Mouse (Mus musculus) layer of hippocampus, postnatal 25 days (tissue): Measurements from ENCODE around the gene Efna2. TPM values are rescaled to one million over a fixed set of nuclear protein-coding genes. Genes with fewer than 3 reads are reported as not detected.

Experiments used
- DNase-seq, 2 experiments: peaks; one replicate each; pipeline ENCODE4 v3.0.0; 2022; ENCODE audit warnings: mixed read lengths in 2 of 2, low spot score in 1 of 2; ENCODE audit errors: extremely low spot score in 1 of 2
- total RNA-seq, 2 experiments: library from RNA; stranded (reverse); gene quantifications; 2 replicates each; pipeline ENCODE4 v1.2.3; 2021

Gene Efna2
- total RNA-seq, result 10 to 100 TPM; 11.9 to 12.7 TPM

DNA sequence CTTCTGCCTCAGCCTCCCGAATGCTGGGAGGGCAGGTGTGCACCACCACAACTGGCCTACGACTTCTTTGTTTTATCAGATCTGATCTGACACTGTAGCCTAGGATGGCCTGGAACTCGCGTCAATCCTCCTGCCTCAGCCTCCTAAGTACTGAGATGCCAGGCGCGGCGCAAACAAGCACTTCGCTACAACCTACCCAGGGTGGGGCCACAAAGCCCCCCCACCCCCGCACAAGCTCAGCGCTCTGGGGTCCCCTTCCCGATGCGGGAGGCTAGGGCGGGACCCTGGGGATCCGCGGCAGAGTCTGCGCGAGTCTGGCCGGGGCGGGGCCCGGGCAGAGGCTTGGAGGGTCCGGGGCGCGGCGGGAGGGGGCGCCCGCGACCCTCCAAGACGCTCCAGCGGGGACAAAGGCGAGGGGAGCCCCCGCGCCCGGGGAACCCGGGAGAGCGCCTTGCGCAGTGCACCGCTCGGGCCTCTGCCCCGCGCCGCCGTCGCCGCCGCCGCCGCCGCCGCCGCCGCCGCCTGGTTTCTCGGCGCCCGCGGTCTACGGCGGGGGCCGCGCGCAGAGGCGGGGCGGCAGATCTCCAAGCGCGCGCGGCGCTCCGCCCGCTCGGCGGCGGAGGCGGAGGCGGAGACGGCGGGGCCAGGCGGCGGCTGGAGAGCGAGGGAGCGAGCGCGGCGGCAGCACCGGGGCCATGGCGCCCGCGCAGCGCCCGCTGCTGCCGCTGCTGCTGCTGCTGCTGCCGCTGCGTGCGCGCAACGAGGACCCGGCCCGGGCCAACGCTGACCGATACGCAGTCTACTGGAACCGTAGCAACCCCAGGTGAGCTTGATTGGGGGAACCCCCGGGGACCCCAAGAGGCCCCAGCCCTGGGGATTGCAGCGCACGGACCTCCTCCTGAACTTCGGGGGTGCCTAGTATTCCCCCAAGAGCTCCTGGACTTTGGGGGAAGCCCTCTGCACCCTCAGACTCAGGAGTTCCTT is at the start of gene Efna2:
TSS of gene Efna2 (plus strand) at position 415 of the 984 bp plus-strand sequence.
- DNase-seq, result peak; percentile 37 to 45

DNA sequence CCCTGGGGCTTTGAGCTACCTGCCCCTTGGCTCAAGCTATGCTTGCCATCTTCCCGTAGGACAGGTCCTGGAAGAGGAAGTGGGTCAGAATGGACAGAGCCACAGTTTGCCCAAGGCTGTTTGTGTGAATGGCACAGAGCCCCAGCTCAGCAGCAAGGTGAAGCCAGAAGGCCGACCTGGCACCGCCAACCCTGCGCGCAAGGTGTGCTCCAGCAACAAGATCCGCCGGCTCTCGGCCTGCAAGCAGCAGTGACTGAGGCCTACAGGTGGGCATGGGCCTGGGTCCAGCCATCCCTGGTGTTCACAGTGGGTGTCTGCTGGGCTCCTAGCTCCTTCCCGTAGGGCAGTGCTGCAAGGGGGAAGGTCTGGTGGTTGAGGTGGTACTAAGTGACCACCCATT is 49.4 kb upstream of the Efna2 start:
- no peak for DNase-seq

DNA sequence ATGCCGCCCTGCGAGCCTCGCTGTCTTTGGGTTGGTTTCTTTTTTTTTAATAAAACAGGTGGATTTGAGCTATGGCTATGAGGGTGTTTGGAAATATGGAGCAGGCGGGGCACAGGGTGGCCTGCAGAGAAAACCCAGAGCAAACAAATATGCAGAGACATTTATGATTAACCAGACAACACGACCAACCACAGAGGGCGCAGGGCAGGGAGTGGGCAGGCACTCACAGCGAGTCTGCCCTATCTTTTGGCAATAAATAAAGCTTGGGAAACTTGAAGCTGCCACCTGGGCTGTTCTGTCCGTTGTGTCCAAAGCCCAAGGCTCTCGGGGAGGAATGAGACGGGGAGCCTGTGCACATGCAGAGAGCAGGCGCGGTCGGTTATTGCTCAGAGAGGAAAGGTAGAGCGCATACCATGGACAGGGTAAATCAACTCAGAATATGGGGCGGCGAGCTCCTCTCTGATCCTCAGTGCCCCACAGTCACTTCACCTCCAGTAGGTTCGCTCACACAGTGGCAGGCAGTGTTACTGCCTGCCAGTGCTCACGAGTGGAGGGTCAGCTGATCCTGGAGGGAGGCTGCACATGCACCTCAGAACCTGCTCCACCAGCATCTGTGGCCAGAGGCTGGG is 48.8 kb upstream of the Efna2 start:
- DNase-seq, result peak in 1 of 2 experiments; percentile 22

DNA sequence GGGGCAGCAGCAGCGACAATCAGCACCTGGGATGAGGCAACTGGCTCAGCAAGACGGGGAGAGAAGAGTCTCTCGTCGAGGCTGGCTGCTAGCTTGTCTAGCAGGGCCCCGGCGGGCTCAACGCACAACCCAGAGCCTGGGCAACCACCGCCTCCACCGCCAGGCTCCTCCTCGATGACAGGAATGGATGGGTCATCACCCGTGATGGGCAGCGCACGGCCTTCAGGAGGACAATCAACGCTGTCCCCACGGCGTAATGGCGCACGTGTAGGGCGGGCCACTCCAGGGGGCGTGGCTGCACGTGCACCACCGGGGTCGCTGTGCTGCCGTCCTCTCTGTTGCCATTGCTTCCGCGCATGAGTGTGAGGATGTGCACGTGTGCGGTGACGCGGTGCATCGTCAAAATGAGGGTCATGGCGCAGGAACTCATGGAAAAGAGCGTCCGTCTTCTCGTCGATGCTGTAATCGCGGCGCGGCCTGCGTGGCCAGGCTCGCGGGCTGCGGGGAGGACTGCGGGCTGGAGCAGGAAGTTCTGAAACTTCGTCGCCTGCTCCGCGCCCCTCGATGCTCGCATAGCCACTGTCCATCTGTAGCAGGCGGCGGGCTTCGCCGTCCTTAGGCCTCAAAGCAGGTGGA is 47.8 kb upstream of the Efna2 start:
- DNase-seq, result peak in 1 of 2 experiments; percentile 64

DNA sequence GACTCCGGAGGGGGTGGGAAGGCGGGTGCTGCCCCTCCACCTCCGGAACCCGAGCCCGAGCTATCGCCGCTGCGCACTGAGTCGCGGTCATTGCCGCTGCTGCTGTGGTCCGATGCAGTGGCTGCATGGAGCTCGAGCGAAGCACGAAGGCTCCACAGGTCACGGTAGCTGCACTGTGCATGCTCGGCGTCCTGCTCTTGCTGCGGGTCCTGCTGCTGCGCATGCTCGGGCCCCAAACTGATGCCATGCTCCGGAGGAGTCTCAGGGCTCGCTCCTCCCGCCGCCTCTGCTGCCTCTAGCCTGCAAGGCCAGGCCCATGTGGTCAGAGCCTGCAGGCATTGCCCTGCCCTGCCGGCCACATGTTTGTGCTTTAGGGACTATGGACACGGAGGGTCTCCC is 47.3 kb upstream of the Efna2 start:
- no peak for DNase-seq

DNA sequence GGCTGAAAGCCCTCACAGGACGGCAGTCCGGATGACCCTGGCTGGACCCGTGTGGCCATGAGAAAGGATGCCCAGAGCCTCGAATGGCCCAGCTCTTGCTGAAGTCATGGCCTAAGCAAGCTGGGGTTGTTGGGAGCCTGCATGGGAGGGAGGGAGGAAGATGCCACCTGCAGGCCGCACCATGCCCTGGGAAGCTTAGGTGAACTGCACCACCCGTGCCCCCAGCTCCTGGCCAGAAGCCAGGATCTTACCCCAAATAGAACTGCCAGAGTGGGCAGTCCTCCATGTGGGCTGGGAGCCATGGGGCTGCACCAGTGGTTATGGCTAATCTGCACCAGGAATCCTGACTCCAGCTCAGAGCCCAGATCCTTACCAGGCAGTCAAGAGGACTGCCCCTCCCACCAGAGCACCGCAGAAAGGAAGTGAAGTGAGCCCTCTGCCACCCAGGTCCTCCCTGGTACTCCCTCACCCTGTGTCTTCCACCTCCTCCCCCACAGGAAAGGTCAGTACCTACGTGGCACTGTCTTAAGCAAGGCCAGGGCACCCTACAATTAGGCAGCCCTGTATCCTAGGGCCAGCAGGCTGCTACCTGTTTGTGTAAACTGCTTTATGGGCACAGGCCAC is 45.9 kb upstream of the Efna2 start:
- no peak for DNase-seq

DNA sequence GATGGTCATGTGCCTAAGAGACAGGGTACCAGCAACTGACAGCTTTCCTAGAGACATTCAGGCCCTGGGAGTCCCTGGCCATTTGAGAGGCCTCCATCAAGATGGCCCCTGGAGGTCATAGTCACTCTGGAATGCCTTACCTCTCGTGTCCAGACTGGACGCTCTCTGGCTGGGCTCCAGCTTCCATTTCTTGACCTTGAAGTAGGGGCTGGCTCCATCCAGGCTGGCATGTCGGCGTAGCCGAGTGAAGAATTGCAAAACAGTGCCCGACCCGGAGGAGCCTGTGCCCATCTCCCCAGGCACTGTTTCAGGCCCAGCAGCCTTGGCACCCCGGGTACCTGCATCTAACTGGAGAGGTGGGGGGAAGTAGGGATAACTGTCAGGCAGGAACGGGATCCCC is 44.9 kb upstream of the Efna2 start:
- DNase-seq, result no peak

DNA sequence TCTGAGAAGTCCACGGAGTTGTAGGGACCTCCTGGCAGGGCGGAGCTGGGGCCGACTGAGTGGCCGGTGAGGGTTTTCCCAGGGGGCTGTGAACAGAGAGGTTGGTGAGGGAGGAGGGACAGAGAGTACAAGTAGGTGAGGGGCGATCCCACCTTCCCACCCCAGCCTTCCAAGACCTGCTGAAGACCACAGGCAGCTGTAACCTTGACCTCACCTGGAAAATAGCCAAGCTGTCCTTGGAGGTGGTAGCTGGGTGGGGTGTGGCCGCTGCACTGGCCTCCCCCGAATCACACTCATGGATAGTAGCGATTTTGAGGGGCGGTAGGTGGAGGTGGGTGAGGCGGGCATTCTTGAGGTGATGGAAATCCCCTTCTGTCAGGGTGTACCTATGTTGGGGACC is 44.1 kb upstream of the Efna2 start:
- no peak for DNase-seq

DNA sequence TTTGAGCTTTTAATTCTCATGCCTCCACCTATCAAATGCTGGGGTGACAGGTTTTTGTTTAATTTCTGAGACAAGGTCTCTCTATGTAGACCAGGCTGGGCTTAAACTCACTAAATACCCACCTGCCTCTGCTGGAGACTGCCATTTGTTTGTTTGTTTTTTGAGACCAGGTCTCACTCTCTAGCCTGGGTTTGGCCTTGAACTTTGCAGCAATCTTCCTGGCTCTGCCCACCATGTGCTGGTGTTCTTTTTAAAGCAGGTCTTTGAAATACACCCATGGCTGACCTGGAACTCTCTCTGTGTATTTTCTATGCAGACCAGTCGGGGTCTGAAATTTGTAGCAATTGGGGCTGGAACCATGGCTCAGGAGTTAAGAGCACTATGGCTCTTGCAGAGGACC is 43.6 kb upstream of the Efna2 start:
- no peak for DNase-seq

DNA sequence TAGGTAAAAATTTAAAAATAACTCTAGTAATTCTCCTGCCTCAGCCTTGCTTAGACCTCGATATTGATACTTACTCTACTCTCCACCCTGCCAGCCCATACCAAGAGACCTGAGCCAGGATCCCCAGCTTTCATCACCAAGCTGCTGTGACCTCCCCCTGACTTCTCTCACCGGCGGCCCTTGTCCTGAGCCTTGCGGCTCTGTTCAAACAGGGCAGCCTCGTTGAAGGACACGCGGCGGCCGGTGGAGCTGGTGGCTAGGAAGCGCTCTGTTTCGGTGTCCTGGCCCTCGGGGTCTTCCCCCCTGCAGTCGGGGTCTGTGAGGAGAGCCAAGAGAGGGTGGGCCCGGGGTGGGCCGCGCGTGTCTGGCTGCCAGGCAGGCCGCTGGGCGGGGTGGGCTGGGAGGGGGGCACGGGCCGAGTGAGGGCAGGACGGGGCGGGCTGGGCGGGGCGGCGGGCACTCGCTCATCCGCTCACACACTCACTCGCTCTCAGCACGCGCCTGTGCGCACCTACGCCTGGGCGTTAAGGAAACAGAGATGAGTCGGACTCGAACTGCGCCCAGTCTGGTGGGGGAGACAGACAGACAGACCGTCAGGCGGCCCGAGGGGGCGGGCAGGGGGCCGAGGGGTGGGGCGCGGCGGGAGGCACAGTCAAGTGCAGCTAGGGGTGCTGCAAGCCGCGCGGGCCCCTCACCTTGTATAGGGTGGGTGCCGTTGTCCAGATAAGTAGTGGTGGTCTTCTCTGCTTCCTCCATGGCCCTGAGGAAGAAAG is 42.9 kb upstream of the Efna2 start:
- DNase-seq, result no peak

DNA sequence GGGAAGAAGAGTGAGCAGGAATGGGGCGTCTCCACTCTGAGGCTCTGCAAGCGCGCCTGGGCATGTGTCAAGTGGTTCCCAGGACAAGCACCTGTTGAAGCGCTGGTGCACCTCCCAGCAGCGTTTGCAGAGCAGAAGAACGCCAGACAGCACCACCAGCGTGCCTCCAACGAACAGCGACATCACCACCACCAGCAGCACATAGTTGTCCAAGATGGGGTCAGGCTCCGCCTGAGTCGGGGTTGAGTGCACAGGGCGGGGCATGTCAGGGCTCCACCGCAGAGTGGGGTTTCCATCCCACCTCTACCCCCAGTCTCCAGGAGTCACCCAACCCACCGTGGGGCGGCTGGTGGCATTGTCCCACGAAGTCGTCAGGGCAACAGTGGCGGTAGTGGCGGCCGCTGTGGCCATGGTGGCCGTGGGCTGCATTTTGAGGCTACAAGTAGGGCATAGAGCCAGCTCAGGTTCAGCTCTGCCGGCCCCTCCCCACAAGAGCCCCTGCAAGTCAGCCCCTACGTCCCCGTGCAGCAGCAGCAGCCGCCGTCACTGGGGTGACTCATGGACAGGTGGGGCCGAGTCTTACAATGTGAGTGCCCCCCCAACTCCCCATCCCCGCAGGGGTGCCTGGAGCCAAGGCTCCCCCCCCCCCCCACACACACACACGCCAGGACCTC is 42.2 kb upstream of the Efna2 start:
- DNase-seq, result no peak

DNA sequence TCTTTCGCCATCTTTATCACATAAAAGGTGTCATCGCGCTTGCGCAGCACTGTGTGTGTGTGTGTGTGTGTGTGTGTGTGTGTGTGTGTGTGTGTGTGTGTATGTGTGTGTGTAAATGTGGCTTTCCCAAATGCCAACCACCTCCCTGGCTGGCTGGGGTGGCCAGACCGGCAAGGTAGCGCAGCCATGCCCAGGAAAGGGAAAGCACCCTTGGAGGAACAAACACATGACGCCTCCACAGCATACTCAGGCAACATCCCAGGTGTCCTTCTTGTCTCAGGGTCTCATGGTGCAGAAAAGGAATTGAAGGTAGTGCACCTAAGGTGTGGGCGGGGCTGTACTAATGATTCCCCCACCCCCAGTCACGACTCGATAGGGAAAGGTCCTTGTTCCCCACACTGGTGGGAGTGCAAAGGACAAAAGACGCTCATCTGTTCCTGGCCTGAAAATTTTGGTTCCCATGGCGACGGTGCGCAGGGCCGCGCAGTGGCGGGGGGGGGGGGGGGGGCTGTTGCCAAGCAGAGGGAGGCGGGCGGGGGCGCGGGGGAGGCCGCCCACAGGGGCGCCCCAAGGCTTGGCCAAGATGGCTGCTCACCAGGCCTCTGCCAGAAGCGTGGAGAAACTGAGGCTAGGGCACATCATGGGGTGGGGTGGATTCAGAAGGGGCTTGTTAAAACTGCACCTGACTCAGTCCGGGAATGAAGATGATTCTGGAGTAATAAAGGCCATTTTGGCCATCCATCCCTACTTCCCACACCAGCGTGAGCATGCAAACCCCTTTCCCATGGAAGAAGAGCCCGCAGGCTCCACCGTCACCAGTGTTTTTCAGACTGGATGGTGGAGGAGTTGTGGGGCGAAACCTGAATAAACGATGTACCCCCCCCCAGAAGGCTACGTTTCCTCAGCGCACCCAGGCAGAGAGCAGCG is 41.4 kb upstream of the Efna2 start:
- peak in 1 of 2 experiments; percentile 31 for DNase-seq

DNA sequence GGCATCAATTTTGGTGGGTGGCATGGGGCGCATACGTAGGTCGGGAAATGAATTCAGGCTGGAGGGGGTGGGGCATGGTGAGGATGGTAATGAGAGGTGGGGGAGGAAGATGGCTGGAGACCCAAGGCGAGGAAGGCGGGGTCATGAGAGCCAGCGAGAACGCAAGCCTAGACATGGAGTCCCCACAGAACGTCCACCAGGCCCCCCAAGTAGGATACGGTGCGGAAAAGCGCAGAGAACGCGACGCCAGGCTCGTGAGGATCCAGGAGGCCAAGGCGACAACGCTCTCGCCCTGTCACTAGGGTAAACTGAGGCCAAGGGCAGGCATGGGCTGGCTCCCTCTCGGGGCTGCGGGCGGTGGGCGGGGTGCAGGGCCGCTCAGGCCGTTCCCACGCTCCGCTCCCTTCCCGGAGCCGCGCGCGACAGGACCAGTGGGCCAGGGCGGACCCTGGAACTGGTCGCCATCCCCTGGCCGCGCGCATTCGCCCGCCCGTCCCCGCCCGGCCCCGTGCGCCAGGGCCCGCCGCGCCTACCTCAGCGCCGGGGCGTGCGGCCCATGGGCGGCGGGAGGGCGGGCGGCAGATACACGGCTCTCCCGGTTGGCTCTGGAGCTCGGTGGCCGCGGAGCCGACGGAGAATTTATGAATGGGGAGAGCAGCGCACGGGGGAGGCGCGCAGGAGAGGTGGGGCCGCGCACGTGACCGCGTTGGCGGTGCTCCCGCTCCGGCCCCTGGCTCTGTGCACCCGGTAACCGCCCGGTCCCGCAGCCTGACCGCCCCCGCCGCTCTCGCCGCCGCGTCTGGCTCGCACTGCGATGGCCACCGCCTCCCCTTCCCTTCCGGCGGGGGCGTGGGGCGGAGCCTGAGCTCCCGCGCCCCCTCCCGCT is 40.5 kb upstream of the Efna2 start, which contains the start of gene Atp5d:
TSS of gene Atp5d (plus strand) at position 80 of the 886 bp plus-strand sequence.
- peak in 1 of 2 experiments; percentile 64 for DNase-seq

DNA sequence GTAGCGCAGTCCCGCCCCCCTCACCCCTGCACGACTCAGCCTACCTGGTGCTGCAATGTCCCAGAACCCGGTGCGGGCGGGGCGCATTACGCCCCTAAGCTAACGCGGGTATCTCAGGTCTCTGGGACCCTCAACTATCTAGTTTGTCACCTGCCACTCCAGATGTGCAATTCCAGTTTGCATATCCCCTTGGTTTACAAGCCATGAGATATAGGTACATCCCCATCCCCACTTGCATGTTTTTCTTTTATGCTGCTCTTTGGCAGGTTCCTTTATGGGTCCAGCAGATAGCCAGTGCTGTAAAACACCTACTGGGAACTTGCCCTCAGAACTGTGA is 39.9 kb upstream of the Efna2 start:
- peak in 1 of 2 experiments; percentile 40 for DNase-seq

DNA sequence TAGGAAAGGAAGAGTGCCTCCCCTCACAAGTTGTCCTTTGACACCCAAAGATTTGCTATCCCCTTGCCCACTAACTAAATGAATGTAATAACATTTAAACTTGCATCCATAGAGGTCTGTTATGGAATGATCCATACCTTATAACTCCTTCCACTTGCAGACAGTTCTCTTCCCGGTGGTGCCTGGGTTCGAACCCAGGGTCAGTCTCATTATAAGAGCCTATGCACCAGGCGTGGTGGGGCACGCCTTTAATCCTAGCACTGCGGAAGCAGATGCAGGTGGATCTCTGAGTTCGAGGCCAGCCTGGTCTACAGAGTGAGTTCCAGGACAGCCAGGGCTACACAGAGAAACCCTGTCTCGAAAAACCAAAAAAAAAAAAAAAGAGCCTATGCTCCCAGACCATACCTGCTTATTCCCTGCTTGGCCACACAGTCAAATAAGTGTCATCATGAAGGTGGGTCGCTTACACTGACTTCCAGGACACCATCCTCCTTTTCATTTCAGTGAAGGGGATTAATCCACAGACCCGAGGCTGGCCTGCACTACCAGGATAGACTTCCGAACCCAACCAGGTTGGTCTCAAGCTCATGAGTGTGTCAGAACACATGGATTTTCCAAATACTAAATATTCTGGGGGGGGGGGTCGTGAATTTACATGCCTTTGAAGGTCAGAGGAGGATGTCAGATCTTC is 39.2 kb upstream of the Efna2 start:
- no peak for DNase-seq

DNA sequence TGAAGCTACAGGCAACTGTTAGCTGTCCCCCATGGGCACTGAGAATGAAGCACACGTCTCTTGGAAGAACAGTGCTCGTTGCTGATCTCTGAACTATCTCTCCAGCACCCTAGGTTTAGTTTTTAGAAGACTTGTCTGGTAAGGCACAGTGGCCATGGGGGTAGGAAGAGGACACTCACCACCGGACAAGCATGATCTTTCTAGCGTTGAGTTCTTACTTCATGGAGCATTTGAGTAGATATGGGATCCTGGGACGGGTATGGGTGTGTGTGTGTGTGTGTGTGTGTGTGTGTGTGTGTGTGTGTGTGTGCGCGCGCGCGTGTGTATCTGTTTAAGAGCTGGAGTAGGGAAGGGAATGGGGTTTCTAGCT is 38.6 kb upstream of the Efna2 start, which contains the start of gene Cbarp:
TSS of gene Cbarp (minus strand) at position 170 of the 370 bp plus-strand sequence.
- DNase-seq, result no peak

DNA sequence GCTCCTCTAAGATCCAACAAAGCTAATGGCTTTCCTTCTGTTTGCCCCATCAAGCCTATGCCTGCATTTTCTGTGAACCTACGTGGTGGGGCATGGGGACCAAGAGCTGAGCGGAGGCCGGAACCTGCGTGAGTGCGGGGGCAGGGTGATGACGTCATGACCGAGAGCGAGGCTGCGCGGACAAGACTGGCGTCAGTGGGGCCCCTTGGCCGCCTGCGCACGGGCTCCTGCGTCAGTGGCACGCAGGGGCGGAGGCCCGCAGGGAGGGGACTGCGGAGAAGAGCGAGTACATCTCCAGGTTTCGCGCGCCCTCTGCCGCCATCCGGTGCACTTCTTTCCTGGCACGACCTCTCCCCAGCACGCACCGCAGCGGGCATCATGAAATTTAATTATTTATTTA is 38.0 kb upstream of the Efna2 start:
- peak; percentile 86 to 93 for DNase-seq
